Mouse (Mus musculus) lung, embryonic 14.5 days (tissue): ENCODE data around the gene Osbpl8. TPM values are rescaled to one million over a fixed set of nuclear protein-coding genes. Genes with fewer than 3 reads are reported as not detected.

Source experiments
- ATAC-seq: fragments of 200-750 bp; cut with Nextera tagmentation; 2 replicates; pipeline ENCODE4 v1.8.0; 2017; ENCODE audit warnings: mild to moderate bottlenecking, moderate TSS enrichment, moderate library complexity; ENCODE audit not compliant: insufficient read depth
- DNase-seq: peaks from one replicate; pipeline ENCODE4 v3.0.0-alpha.2; 2015
- H3K27ac ChIP-seq: fragments of 300-500 bp; sonication (generic); 2 replicates; pipeline ENCODE4 v1.5.1; 2014; ENCODE audit warnings: low read depth, mild to moderate bottlenecking, moderate library complexity
- H3K27me3 ChIP-seq: fragments of 300-500 bp; sonication (generic); 2 replicates; pipeline ENCODE4 v1.6.1; 2014; ENCODE audit warnings: low read length, control low read depth; ENCODE audit not compliant: insufficient read depth
- H3K36me3 ChIP-seq: fragments of 300-500 bp; sonication (generic); 2 replicates; pipeline ENCODE4 v1.6.1; 2014; ENCODE audit warnings: control low read depth; ENCODE audit not compliant: insufficient read depth
- H3K4me1 ChIP-seq: fragments of 300-500 bp; sonication (generic); 2 replicates; pipeline ENCODE4 v1.6.1; 2014; ENCODE audit warnings: antibody characterized with exemption, control low read depth; ENCODE audit not compliant: insufficient read depth
- H3K4me2 ChIP-seq: fragments of 300-500 bp; sonication (generic); 2 replicates; pipeline ENCODE4 v1.6.1; 2014; ENCODE audit warnings: mild to moderate bottlenecking
- H3K4me3 ChIP-seq: fragments of 300-500 bp; sonication (generic); 2 replicates; pipeline ENCODE4 v1.5.1; 2014; ENCODE audit warnings: low read depth, low read length
- H3K9ac ChIP-seq: fragments of 300-500 bp; sonication (generic); 2 replicates; pipeline ENCODE4 v1.6.1; 2014
- H3K9me3 ChIP-seq: fragments of 300-500 bp; sonication (generic); 2 replicates; pipeline ENCODE4 v1.6.1; 2016; ENCODE audit warnings: low read depth, low read length, control low read depth
- CTCF ChIP-seq: IDR thresholded peaks from 2 replicates; pipeline ENCODE4 v1.5.1; 2016; ENCODE audit warnings: antibody characterized with exemption, low read depth
- WGBS: fragments of 180-500 bp; shearing (Covaris S2); extraction: QIAGEN DNeasy Blood & Tissue Kit; methylation state at CpG from one replicate; pipeline ENCODE4 v1.1.7; 2014; 5-methylcytosine and 5-hydroxymethylcytosine counted together
- polyA plus RNA-seq: library from polyadenylated mRNA; unstranded; fragments of >200 nt; fragmentation: Nextera tagmentation; extraction: Ambion mirVana; gene quantifications from 2 replicates; pipeline ENCODE4 v1.2.1, GENCODE M21; 2014

Osbpl8 gene
- polyA plus RNA-seq, 1 experiment from 2014 or later: 10.8 TPM

GRCm38 (mm10) chr10:111161373-111161772 is 3.2 kb upstream of the Osbpl8 start:
- Histone ChIP-seq H3K4me2 (no peak overlapping the region), H3K9ac (no peak overlapping the region), H3K36me3 (no peaks in the 10 kb centered on the region), H3K27ac (no peak overlapping the region), H3K9me3 (no peaks in the 10 kb centered on the region), H3K4me1 (no peaks in the 10 kb centered on the region), H3K4me3 (no peak overlapping the region), H3K27me3 (no peaks in the 10 kb centered on the region)
- 83% methylated on average over 6 of the region's 6 CpGs for WGBS
- DNase-seq (no peak), ATAC-seq (no peak)
- TF ChIP-seq CTCF: no peak

- no peak overlapping the region for H3K4me2 ChIP-seq
- H3K36me3 ChIP-seq: no peaks in the 10 kb centered on the region
- 58% methylated on average over 3 of the region's 3 CpGs for WGBS
- no peak overlapping the region for H3K9ac ChIP-seq
- H3K27ac ChIP-seq: no peak overlapping the region
- no peaks in the 10 kb centered on the region for H3K9me3 ChIP-seq
- DNase-seq: no peak
- no peak for ATAC-seq
- no peaks in the 10 kb centered on the region for H3K27me3 ChIP-seq
- no peak overlapping the region for H3K4me3 ChIP-seq
- no peak for TF ChIP-seq CTCF
- H3K4me1 ChIP-seq: no peaks in the 10 kb centered on the region
Observed at GRCm38 (mm10) chr10:111163025-111163424, 1.5 kb upstream of the Osbpl8 start.

GRCm38 (mm10) chr10:111163601-111164240 is 831 bp upstream of the Osbpl8 start:
- peak overlapping the region; percentile 94 for H3K27ac ChIP-seq
- peak overlapping the region; percentile 76 for H3K4me2 ChIP-seq
- no peaks in the 10 kb centered on the region for H3K27me3 ChIP-seq
- H3K4me3 ChIP-seq: peak overlapping the region; percentile 89
- H3K9ac ChIP-seq: peak overlapping the region; percentile 52
- H3K36me3 ChIP-seq: no peaks in the 10 kb centered on the region
- H3K4me1 ChIP-seq: no peaks in the 10 kb centered on the region
- ATAC-seq: no peak
- WGBS: 24% methylated on average over 9 of the region's 9 CpGs
- peak; percentile 44 for DNase-seq
- no peak for TF ChIP-seq CTCF
- H3K9me3 ChIP-seq: no peaks in the 10 kb centered on the region

- DNase-seq (peak; percentile 68), ATAC-seq (peak; percentile 33)
- no peaks in the 10 kb centered on the region for H3K27me3 ChIP-seq
- peak overlapping the region; percentile 76 for H3K4me2 ChIP-seq
- WGBS: 1% methylated on average over 52 of the region's 52 CpGs
- no peaks in the 10 kb centered on the region for H3K9me3 ChIP-seq
- no peaks in the 10 kb centered on the region for H3K36me3 ChIP-seq
- H3K4me3 ChIP-seq: peak overlapping the region; percentile 89
- TF ChIP-seq CTCF: no peak
- no peaks in the 10 kb centered on the region for H3K4me1 ChIP-seq
- peak overlapping the region; percentile 88 for H3K27ac ChIP-seq
- peak overlapping the region; percentile 89 for H3K9ac ChIP-seq
Observed at GRCm38 (mm10) chr10:111165219-111165981, 848 bp downstream of the Osbpl8 start.

- no peaks in the 10 kb centered on the region for H3K36me3 ChIP-seq
- ATAC-seq (no peak), DNase-seq (no peak)
- H3K27me3 ChIP-seq: no peaks in the 10 kb centered on the region
- no peaks in the 10 kb centered on the region for H3K4me1 ChIP-seq
- peak overlapping the region; percentile 76 for H3K4me2 ChIP-seq
- H3K9ac ChIP-seq: peak overlapping the region; percentile 89
- TF ChIP-seq CTCF: no peak
- H3K9me3 ChIP-seq: no peaks in the 10 kb centered on the region
- WGBS: 63% methylated on average over 4 of the region's 4 CpGs
- no peak overlapping the region for H3K27ac ChIP-seq
- H3K4me3 ChIP-seq: peak overlapping the region; percentile 89
Observed at GRCm38 (mm10) chr10:111166057-111166841, 1.7 kb downstream of the Osbpl8 start.

GRCm38 (mm10) chr10:111167444-111167843 is 2.9 kb downstream of the Osbpl8 start:
- no peaks in the 10 kb centered on the region for H3K36me3 ChIP-seq
- ATAC-seq: no peak
- no peaks in the 10 kb centered on the region for H3K27me3 ChIP-seq
- no peaks in the 10 kb centered on the region for H3K9me3 ChIP-seq
- H3K4me3 ChIP-seq: no peak overlapping the region
- 0 out of 2 replicates have a peak overlapping the region, but pooled peaks have one; percentile 4 for H3K4me2 ChIP-seq
- WGBS: 83% methylated on average over 4 of the region's 4 CpGs
- DNase-seq: no peak
- no peak for TF ChIP-seq CTCF
- H3K27ac ChIP-seq: no peak overlapping the region; the same call in 1 of the 2 replicates
- no peaks in the 10 kb centered on the region for H3K4me1 ChIP-seq
- no peak overlapping the region for H3K9ac ChIP-seq

- Histone ChIP-seq H3K4me2 (no peak overlapping the region), H3K27ac (no peak overlapping the region; the same call in 1 of the 2 replicates), H3K36me3 (no peaks in the 10 kb centered on the region), H3K9ac (no peak overlapping the region), H3K9me3 (no peaks in the 10 kb centered on the region), H3K4me1 (no peaks in the 10 kb centered on the region), H3K27me3 (no peaks in the 10 kb centered on the region), H3K4me3 (no peak overlapping the region)
- TF ChIP-seq CTCF: no peak
- no peak for DNase-seq
- WGBS: 82% methylated on average over 3 of the region's 3 CpGs
- ATAC-seq: no peak
Observed at GRCm38 (mm10) chr10:111168305-111168704, 3.8 kb downstream of the Osbpl8 start.
